Mouse (Mus musculus): Measurements from ENCODE around the gene Nup88.
"Not testable (repeated sequence)": the region's sequence is repeated elsewhere in the genome, so short reads cannot be mapped to it uniquely, and the experiment has no call there.

Gene Nup88

DNA sequence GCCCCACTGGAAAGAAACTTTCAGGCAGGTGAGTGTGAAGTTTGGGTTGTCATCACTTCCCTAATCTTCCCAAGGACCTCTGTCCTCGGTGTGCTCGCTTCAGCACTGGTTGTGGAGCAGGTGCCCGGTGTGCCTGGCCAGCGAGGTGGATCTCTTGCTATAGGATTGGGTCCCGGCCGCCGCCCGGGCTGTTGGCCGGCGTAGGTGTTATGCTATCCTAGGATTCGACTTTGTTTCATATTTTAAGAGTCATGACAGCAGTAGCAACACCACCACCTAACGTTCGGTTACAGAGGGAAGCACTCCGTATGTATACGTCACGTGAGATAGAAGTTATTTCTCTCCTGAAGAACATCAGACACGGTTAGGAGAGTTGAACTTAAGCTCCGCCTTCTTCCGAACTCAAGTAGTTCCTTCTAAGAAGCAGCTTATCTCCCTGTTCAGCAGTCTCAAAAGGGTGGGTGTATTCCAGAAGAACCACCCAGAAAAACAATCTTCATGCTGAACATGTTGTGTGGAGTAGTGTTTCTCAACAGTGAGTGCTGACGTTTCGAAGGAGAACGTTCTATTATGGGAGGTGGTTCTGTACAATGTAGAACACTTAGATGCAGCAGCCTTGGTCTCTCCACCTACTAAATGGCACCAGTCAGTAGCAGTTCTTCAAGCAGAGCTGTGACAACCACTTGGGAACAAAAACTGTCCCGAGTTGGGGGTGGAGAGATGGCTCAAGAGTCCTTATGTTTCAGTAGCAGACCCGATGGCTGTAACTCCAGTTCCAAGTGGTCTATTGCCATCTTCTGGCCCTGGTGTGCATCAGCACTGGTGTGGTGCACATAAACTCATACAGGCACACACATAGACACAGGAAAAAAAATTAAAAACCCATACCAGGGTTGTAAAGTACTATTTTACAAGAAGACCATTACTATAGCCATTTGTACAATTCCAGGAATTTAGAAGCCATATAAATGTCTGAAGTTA, 1.1 kb upstream of the Nup88 start:
- DNase-seq (ENCODE audit: low spot score in 2 of 2) = peak in 1 of 2 experiments; percentile 16

- DNase-seq (ENCODE audit: low spot score in 2 of 2) = no peak
Measured at GRCm38 (mm10) chr11:70969271-70969794, 440 bp downstream of the Nup88 start.

- no peak for DNase-seq (ENCODE audit: low spot score in 2 of 2)
Measured at GRCm38 (mm10) chr11:70964222-70964907, 5.4 kb downstream of the Nup88 start.

DNA sequence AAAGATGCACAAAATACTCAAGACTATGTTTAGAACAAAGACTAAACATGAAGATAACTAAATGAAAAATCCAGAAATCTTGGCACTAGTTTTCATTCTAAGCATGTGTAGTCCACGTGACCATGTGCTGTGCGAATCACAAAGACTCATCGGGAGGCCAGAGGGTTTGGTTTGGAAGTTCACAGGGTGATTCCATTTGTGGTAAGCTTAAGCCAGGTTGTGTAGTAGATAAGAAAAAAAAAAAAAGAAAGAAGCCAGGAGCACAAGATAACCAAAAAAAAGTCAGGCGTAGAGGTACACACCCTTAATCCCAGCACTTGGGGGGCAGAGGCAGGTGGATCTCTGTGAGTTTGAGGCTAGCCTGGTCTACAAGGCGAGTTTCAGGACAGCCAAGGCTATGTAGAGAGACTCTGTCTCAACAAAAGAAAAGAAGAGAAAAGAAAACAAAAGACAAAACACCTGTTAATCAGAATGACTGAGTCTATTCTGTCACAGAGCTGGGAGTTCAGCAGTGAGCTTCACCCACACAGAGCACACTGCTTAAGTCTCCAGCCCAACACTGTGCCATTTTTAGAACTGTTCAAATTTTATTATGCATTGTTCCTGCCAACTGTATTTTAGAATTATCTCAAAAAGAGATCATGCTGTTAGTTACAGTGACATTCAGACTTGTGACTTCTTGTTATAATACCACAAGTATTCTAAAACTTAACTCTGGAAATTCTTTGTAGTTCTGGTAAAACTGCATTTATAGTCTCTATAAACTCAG, 8.8 kb downstream of the Nup88 start:
- DNase-seq (ENCODE audit: low spot score in 2 of 2) = no peak

GRCm38 (mm10) chr11:70954711-70955110, 15.1 kb downstream of the Nup88 start:
- no peak for DNase-seq (ENCODE audit: low spot score in 2 of 2)

DNA sequence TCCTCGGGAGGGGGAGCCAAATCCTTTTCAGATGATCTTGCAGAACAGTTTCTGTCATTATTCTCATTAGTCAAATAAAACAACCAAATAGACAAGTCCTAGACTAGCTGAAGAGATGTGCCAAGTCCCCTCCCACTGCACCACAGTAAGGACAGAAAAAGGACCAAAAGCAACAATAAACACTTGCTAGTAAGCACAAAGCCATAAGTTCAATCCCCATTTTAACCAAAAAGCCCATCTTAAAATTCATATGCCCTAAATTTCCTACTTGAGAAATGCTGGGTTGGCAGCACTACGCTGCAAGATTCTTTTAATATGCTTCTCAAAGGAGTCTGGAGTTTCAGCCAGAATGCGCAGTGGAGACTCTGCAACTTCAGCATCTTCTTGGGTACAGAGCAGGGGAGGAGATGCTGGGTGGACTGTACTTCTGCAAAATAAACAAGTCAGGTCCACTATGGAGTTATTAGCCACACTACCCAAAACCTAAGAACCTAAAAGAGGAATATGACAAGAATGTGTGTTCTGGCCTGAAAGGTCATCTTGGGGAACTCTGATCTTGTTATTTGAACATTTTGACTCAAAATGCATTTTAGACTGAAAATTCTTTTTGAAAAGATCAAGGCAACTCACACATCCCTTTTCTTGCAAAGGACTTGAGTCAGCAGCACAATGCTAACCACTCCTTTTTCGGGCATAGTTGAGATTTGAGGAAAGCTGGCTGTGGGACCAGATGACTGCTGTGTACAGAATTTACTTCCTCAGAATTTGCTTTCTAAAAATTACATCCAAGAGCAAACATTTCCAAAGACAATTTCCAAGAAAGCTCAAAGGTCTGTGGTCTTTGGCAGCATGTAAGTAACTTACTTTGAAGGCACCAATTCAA, 24.6 kb downstream of the Nup88 start:
- DNase-seq (ENCODE audit: low spot score in 2 of 2) = no peak

GRCm38 (mm10) chr11:70943651-70944050, 26.1 kb downstream of the Nup88 start:
- DNase-seq (ENCODE audit: low spot score in 2 of 2) = no peak

DNA sequence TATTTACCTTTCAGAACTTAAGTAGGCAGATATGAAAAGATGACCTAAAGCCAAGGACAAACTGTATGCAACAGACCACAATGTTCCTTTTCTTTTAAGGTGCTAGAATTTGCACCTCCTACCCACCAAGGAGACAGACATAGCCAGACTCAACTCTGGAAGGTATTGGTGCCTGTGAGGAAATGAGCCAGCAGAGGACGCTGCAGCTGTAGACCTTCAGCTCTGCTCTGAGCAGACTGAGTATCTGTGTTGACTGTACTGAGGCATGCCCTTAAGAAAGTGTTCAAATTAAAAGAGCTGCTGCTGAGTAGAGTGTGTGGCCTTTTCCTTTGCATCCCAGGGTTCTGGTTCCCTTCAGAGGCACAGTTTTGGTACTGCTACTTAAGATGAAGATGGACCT, 27.2 kb downstream of the Nup88 start:
- DNase-seq (ENCODE audit: low spot score in 2 of 2) = no peak

DNA sequence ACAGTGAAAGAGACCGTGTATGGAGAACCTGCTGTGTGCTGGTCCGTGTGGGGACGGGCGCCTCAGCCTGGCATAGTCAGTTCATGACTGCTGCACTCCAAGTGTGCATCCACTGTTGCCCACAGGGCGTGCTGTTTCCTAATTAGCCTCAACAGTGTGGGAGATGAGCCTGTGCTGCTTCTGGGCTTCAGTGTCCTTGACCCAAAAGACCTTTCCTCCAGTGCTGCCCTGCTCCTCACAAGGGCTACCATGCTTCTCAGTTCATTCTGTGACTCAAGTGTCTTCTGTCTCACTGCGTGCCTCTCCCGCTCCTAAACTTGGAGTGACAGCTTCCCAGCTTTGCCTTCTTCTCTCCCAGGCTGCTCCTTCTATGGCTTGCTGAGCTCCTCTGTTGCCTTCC, 34.5 kb downstream of the Nup88 start:
- no peak for DNase-seq (ENCODE audit: low spot score in 2 of 2)

- no peak for DNase-seq (ENCODE audit: low spot score in 2 of 2)
Measured at GRCm38 (mm10) chr11:70931461-70931860, 38.3 kb downstream of the Nup88 start.

GRCm38 (mm10) chr11:70919524-70919923, 50.2 kb downstream of the Nup88 start:
- DNase-seq (ENCODE audit: low spot score in 2 of 2) = no peak

GRCm38 (mm10) chr11:70917896-70918295, 51.9 kb downstream of the Nup88 start:
- no peak for DNase-seq (ENCODE audit: low spot score in 2 of 2)

GRCm38 (mm10) chr11:70911920-70912319, 57.9 kb downstream of the Nup88 start:
- no peak for DNase-seq (ENCODE audit: low spot score in 2 of 2)

GRCm38 (mm10) chr11:70911323-70911722, 58.5 kb downstream of the Nup88 start:
- no peak for DNase-seq (ENCODE audit: low spot score in 2 of 2)

- DNase-seq (ENCODE audit: low spot score in 2 of 2) = no peak
Measured at GRCm38 (mm10) chr11:70906681-70907080, 63.1 kb downstream of the Nup88 start.

DNA sequence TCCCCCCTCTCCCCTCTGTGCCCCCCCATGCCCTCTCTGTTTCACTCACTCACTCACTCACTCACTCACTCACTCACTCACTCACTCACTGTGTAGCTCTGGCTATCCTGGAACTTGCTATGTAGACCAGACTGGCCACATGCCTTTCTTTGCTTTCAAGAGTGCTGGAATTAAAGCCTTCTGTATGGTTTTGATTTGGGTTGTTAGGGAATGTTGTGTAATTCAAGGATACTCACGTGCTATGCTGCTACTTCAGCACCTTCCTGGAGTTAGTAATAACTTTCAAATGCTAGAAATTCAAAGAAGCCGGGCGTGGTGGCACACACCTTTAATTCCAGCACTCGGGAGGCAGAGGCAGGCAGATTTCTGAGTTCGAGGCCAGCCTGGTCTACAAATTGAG, 71.6 kb downstream of the Nup88 start:
- not testable (repeated sequence) for DNase-seq (ENCODE audit: low spot score in 2 of 2)

DNA sequence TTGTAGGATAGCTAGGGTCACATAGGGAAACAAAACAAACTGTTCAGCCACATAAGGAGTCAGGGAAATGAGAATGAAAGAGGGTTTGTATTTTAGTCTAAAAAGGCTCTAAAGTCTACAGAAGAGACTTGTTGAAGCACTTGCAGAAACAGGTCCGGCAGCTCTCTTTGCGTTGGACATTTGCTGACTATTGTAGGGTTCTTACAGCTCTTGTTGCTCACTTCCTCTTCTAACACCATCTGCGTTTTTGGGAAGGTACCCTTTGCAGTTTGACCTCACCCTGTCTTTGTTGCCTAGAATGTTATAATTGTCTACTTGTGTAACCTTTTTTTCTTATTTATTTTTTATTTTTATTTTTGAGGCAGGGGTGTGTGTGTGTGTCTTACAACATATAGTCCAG, 72.1 kb downstream of the Nup88 start:
- no peak for DNase-seq (ENCODE audit: low spot score in 2 of 2)
